Mouse (Mus musculus) neural tube, embryonic 10.5 days (tissue): ENCODE measurements around the gene Eif3k.

Experiments used
- DNase-seq: peaks from one replicate; pipeline ENCODE4 v3.0.0-alpha.2; 2017; ENCODE audit warnings: low spot score; ENCODE audit errors: extremely low spot score

Eif3k gene

DNA sequence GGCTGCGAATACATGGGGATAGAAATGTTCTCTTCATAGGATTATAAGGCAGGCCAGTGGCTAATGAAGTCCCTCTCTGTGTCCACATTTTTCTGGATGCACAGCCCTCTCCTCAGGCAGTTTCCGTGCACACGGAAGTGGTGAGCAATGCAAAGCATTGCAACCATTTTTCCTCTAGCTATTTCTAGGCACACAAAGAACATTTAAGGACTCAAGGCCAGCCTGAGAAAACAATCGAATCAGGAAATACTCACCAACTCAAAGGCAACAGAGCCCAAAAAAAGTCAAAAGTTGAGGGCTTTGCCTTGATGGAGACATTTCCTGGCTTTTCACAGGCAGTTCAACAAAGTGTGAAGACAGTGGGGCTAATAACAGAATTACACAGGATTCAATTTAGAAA lies 40.5 kb downstream of the Eif3k start:
- no peak for DNase-seq

DNA sequence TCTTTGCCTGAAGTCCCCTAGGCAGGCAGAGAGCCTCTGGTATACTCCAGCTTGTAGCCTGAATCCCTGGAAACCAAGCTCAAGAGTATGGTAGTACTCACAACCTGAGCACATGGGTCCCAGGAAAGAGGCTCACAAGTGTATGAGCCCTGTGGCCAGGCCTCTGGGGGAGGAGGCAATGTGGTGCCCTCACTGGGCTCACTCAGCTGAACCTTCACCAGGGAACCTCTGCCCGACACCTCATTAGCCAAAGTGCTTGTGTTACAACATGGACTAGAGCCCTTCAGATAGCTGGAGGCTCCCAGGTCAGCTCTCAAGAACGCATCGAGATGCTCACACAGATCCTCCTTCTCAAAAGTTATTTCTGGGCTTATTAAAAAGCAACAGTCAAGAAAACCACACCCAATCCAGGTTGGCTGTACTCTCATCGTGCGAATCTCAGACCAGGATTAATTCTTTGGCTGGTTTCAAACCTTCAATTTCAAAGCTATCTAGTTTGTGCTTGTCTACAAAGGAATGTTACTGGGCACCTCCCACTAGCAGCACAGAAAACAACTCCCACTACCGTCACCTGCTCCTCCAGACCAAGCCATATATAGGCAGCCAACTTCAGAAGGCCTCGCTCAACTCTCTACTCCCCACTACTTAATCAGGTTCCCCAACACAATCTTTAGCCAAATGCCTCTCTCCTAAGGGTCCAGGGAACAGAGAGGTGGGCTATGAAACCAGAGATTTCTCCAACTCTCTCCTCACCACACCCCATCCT lies 42.1 kb downstream of the Eif3k start:
- DNase-seq, result no peak

DNA sequence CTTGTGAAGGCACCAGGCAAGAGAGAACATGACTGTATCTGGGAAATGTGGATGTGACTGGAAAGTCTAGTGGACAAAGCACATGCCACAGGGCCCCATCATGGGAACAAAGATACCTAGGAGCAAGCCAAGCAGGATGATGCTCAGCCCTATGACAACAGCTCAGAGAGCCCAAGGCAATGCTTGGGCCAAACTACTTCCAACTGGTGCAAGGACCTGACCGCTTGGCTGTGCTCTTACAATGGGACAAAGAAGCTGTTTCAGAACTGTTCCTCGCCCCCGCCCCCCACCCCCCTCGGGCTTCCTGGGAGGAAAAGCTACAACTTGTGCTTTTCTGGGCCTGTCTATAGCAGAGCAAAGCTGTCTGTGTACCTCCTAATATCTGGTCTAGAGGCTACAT lies 43.0 kb downstream of the Eif3k start:
- DNase-seq, result no peak

DNA sequence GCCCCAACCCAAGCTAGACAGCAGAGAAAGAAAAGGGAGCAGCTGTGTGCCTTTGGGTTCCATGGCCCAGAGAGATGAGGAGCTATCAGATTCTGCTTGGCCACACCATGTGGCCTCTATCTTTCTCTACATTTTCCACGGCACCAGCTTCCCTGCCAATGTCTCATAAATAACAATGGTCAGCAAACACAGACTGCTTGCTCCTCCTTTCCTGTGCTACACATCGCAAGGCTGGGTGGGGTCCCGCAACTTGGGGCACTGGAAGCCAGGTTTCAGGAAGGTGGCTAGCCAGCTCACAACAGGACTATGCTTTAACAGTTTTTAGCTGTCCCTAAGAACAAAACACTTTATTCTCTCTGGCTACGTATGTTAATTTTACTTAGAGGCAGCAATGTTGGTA lies 44.9 kb downstream of the Eif3k start:
- DNase-seq, result no peak

DNA sequence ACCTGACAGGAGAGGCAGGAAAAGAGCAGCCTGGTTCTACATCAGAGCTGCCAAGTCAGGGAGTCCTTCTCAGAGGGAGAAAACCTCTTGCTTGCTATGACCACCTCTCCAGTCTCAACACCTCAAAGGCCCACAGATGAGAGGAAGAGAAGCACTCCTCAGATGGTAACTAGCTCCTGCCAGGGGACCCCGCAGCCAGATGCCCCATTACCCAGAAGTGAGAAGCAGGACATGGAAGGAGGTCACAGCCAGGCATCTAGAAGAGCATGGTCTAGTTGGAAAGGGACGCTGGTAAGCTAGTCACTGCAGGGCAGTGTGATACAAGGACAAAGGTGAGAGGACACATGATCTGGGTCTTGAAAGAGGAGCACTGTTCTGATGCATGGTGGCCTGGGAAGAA lies 47.8 kb downstream of the Eif3k start:
- DNase-seq, result no peak

DNA sequence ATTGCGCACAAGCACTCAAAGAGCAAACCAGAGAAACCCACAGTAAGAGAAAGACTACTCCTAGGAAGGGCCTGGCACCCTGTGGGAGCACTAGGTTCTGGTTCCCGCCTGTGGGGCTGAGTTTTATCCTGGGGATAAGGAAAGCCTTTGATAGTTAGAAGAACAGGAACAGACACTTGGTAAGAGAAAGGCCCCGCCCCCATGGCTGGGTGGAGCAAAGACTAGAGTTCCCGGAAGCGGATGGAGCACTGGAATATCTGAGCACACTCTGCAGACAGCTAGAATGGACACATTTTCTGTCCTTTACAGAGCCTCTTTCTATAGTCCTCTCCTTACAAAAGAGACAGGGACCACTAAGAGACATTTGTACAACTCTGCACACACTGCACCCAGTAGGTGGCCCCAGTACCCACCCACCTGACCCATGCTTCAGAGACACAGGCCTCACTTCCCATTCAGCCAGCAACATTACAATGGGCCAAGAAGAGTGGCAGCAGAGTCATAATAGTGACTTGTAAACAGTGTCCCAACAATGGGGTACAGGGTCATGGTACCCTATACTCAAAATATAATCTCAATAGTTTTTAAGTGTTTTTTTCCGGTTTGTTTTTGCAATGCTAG lies 49.1 kb downstream of the Eif3k start:
- no peak for DNase-seq

DNA sequence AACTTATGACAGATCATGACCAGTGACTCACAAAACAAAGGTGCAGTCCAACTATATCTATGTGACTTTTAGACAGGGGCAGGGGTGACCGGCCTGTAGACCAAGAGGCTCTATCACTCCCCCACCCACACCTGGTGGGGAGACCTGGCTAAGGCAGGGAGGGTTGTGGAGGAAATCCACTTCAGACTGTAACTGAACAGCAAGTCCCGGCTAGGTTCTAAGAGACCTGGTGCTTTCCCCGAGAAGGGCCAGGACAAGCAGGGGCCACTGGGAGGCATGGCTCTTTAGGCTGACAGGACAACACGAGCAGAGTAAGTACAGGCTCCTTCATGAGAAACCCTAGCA lies 50.0 kb downstream of the Eif3k start:
- DNase-seq, result no peak

DNA sequence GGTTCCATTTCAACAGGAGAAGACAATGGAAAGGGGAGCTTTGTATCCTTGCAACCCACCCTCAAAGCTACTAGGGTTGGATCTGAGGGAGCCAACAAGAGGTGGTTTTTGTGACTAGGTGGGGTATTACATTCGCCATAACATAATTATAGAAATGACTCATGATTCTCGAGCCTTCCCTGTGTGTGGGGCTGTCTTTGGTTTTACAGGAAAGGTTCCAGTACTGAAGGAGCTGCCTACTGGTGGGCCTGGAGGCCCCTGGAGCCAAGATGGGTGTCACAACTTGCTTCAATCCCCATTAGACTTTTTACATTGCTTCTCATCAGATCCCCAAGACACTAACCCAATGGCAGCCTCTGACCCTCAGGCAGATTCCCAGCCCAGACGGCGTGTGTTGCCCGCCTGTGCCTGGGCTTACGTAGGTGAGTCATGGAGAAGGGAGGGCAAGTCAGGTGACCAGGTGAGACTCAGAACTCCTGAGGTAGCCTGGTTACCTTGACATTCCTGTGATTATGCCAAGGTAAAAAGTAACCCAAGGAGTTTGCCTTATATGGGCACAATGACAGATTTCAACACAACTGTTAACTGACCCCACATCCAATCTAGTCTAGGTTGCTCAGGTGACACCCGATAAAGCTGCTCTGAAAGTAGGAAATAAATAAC lies 50.5 kb downstream of the Eif3k start:
- DNase-seq, result no peak

DNA sequence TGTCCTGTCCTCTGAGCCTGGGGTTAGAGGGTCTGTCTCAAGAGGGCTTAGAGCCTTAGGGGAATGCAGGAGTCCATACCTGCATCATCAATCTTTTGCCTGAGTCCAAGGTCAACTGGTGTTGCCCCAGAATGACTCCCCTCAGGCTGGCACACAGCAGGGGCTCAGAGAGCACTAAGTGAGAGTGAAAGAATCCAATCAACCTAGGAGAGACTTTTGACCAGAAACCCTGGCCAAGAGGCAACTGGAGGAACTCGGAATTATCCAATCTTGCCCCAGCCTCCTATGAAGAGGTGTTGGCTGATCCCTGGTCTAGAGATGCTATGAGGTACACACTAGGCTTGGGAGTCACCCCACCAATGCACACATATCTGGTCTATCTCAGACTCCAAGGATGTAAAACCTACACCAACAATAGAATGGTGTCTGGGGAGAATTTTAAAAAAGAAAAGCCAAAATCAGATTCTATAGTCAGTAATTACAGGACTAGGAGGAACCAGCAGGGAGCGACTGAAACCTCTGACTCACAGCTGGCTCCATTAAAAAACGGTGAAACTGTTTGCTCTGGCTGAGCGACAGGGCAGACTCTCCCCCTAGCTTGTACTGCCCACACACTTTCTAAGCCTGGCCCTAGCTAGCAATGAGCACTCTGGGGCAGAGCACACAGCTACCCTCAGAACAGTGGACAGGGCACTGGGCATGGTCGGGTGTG lies 51.2 kb downstream of the Eif3k start:
- DNase-seq, result no peak

DNA sequence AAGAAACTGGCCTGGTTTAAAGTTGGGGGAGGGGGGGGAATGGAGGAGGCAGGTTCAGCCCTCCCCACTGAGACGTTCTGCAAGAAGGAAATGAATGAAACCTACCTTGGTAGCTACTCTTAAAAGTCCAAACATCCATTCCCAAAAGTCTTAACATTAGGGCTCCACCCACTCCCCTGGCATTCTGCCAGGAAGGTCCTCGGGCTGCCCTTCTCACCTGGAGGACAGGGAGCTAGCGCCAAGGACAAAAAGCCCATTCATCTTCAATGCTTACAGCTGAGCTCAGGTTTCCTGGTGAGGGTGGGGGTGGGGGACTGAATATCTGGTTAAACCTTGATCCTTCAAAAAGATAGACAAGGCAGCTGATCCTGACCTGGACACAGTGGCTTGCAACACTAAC lies 52.3 kb downstream of the Eif3k start:
- no peak for DNase-seq

DNA sequence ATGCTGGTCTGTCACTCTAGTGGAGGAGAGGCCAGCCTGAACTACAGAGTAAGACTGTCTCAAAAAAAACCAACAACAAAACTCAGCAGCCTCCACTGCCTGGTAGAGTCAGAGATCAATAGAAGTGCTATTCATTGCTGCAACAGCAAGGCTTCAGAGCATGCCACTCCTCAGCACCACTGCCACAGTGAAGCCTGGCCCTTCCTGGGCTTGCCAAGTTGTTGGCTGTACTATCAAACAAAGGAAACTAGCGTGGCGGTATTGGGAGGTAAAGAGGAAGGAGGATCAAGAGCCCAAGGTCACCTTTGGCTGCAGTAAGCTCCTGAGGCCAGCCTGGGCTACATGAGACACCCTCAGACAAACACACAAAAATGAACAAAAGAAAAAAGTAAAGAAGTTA lies 55.5 kb downstream of the Eif3k start:
- DNase-seq, result no peak

DNA sequence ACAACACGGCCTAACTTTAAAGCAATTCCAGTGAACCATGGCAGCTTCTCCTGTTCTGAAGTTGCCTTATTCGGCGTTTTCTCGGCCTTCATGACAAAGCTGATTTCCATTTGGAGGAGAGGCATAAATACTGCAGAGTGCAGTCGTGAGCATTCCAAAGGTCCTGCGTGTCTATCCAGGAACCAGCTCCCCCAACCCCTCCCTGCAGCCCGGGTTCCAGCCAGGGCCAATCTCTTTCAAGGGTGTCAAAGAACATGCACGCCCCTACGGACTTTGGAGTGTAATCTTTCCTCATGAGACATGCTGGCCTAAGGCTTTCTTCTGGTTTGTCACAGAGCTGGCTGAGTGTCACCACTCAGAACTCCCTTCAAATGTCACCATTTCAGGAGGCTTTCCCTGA lies 56.3 kb downstream of the Eif3k start:
- peak; percentile 26 for DNase-seq

DNA sequence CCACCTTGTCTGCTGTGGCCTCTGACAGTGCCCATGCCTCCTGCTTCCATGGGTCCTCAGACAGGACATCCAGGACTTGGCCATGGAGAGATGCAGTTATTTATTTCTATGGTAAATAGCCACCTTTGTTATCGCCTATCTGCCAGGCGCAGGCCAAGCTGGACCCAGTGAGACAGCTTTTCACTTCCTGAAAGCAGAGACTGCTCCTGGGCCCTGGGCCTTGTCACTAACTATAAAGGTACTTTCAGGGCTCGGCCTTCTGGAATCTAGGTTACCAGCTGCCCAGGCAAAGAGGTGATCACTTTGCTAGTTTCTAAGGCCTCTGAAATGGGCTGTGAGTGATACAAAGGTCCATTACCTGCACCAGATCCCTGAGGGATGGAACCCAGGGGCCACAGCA lies 56.9 kb downstream of the Eif3k start:
- no peak for DNase-seq

DNA sequence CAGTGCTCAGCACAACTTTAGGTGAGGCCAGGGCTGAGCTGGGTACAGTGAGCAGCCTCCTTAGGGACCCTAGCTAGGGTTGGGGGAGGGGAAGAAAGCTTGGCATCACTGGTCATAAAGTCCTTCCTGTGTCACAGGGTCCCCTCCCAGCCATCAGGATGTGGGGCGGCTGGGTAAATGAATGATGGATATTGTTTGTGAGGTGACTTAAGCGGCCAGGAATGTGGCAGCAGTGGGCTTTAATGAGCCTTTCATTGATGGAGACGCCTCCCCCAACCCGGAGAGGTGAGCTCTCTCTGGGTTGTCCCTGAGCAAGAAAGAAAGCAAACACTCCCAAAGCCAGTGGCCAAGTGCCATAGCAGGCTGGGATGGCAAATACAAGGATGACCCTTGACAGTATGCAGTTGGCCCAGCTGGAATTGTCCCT lies 57.8 kb downstream of the Eif3k start:
- DNase-seq, result peak; percentile 40

DNA sequence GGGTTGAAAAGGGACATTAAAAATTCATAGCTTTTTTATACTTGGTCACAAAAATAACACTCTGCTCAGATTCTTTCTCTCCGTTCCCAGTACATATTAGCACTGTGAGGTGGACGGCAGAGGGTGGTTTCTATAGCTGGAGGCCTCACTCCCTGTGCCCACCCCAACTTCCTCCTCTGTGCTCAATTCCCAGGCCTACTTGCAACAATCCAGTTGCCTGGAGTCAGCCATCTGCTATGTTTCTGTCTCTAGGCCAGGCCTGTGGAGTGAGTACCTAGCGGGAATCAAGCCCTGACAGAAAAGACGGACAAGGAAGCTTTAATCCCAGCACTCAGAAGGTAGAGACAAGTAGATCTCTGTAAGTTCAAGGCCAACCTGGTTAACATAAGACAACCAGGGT lies 59.1 kb downstream of the Eif3k start:
- no peak for DNase-seq

DNA sequence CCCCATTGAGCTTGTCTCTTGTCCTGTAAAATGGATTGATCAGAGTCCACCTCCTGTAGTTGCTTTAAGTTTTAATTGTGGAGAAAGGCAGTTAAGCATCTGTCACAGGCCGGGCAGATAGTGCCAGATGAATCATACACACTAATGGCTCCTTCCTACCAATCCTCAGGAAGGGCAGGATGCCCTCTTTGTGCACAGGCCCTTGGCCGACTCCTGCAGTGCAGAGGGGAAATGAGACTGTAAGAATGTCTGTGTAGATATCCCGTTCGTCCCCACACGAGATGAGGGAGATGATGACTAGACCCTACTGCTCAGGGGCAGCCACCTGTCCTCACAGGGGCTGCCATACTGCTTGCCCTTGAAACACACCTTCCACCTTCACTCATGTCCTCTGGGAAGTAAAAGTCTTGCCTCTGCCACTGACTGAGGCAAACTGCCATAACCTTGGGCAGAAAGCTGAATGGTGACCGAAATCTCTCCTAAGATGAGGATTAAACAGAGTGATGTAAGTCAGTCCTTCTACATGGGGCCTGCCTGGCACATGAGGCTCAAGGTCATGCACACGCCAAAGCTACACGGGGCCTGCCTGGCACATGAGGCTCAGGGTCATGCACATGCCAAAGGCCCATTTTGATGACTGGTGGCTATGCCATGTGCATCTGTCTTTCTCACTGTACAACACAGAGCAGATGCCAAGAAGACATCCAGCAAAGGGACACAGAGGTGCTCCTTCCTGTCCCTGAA lies 59.8 kb downstream of the Eif3k start:
- DNase-seq, result no peak
